Mouse (Mus musculus): ENCODE data around the gene Rmnd5b. TPM values are rescaled to one million over a fixed set of nuclear protein-coding genes. Genes with fewer than 3 reads are reported as not detected.

Rmnd5b gene
- total RNA-seq, 4 experiments from 2014 or later: 52.4 to 58.6 (median 55.4) TPM

DNA sequence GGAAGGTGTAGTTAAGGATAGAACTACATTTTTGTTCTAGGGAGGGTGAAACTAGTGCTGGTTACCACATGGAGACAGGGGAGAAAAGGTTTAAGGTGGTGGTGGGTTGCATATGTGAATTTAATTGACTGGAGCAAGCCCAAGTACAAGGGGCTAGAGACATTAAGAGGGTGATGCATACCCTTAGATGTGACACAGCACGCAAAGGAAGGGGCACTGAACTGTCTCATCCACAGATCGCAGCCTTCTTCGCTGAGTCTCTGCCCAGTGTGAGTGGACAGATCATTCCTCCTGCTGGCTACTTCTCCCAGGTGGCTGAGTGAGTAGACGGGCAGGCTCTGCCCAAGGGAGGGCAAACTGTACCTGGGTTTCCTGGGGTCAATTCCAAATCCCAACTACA, 42.3 kb downstream of the Rmnd5b start:
- no peak for DNase-seq (ENCODE audit: low spot score in 2 of 2)

DNA sequence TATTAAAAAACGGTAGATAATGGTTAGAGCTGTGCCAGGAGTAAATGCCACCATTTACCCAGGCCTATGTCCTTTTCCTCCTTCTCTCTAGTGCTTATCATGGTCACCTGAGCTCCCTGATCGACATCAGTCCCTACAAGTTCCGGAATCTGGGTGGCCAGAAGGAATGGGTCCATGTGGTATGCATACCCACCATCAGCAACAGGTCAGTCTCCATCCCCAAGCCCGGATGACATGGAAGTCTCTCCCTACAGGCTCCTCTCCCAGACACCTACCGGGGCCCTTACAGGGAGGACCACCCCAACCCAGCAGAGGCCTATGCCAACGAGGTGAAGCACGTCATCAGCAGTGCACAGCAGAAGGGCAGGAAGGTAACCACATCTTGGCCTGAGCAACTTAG, 43.8 kb downstream of the Rmnd5b start:
- no peak for DNase-seq (ENCODE audit: low spot score in 2 of 2)

DNA sequence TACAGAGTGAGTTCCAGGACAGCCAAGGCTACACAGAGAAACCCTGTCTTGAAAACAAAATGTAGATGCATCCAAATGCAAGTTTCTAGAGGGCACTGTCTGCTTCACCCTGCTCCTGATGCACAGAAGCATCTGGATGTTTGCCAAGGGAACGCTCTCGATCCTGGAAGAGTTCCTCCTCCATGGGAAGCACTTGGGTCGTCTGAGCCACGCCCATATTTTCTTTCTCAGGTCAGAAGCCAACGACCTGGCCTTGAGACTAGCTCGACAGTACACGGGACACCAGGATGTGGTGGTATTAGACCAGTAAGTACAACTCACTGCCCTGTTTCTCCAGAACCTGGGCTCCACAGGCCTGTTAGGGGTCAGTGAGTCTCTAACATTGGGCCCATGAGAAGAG, 44.5 kb downstream of the Rmnd5b start:
- DNase-seq (ENCODE audit: low spot score in 2 of 2): no peak

DNA sequence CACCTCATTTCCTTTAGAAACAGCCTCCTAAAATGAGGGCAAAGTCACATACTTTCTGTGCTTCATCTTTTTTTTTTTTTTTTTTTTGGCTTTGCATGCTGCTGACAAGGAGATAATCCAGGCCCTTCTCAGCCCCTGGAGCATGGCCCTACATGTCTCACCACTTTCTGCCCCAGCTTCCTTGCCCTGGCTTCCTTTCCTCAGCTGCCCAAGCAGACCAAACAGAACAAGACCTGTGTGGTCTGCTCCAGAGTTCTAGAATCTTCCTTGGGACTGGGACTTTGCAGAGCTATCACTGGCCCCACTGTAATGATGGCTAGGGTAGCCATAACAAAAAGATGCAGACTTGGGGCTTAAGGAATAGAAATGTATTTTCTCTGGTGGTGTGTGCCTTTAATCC, 45.7 kb downstream of the Rmnd5b start:
- DNase-seq (ENCODE audit: low spot score in 2 of 2): no peak

DNA sequence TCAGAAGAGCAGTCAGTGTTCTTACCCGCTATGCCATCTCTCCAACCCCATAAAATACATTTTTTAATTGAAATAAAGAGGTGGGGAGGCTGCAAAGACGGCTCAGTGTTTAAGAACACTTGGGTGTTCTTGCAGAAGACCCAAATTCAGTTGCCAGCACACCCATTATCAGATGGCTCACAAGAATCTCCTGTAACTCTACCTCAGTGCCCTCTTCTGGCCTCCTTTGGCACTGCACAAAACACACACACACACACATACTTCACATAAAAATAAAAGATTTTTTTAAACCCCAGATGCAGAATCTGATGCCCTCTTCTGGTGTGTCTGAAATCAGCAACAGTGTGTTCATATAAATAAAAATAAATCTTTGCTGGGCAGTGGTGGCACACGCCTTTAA, 46.9 kb downstream of the Rmnd5b start:
- no peak for DNase-seq (ENCODE audit: low spot score in 2 of 2)

DNA sequence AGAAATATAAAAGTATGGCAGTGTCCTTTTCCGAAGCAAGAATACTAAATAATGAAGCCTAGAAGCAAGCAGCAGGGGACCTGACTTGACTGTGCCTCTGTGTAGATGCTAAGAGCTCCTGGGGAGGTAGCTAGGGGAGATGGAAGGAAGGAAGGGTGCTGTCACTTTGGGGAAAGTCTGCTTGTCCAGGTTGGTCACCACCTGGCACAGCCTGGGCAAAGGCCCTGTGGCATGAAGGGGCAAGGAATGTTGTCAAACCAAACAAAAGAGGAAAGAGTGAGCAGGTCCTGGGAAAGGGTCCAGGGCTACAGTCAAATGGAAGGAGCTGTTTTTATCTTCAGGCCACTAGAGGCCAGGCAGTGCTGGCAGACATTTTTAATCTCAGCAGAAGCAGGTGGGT, 48.6 kb downstream of the Rmnd5b start:
- DNase-seq (ENCODE audit: low spot score in 2 of 2): no peak

DNA sequence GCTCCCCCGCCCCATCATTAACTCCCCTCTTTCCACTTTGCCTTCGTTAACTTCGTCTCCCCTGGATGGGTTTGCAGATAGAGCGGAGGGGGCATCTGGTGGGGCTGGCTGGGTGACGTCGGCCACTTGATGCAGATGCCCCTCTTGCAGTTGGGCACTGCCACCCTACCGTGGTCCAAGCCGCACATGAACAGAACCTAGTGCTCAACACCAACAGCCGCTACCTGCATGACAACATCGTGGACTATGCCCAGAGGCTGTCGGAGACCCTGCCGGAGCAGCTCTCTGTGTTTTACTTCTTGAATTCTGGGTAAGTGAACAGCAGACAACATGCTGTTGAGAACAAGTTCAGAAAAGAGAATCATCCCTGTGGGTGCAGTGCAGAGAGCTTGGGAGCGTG, 49.3 kb downstream of the Rmnd5b start:
- no peak for DNase-seq (ENCODE audit: low spot score in 2 of 2)

DNA sequence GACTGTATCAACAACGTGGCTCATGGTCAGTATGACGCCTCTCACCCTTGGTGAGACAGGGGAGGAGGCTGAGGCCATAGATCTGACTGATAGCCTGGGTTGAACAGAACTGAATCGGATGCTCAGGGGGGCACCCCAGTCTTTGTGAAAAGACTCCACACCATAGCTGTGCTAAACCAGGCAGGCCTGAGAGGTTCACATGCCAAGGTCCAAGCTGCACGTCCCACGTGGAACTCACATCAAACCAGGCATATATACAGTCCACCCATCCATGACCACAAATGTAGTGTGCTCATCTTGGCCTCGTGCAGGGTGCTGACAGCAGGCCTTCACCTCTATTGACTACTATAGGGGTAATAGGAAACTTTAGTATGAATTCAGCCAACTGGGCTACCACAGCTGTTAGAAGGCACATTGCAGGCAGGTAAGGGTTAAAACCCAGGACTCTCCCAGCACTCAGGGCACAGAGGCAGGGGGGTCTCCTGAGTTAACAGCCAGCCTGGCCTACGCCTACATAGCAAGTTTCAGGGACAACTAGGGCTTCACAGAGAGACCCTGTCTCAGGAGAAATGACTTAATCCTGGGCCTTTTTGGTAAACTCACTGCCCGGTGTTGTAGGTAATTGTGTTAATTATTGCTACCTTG, 50.0 kb downstream of the Rmnd5b start:
- DNase-seq (ENCODE audit: low spot score in 2 of 2): no peak

DNA sequence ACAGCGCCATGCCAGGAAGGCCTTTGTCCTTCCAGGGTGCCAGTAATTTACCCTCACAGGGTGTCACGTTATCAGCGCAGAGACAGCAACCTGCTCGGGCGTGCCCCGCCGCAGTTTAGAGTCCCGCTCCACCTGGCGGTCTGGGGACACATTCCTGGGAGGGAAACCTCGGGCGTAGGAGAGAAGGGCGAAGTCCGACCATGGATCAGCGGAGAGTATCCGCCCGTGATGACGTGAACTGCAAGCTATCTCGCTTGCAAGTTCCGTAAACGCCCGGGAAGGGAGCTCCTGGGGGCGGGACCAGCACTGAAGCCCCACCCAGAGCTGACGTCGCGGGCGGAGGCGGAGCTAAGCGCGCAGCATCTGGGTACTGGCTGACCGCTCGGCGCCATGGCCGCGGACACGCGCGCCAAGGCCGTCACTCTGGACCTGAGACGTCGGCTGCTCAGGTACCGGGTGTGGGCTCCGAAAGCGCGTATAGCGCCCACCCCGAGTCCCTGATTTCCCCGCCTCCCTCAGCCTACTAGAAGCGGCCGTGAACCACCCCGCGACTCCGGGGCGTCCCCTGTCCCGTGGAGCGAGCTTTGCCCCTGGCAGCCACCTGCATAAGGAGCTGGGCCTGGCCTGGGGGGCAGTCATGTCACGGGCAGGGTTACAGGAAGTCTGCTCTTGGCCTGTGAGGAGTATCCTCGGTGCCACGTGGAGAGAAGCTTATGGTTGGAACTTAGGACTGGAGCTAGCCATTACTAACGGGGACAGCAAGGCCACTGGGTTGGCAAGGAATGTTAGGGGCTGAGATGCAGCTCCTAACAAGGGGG, 51.1 kb downstream of the Rmnd5b start, which contains the start of gene Phykpl:
Phykpl (plus strand) TSS at position 327 of the 818 bp plus-strand sequence.
- peak; percentile 91 to 92 for DNase-seq (ENCODE audit: low spot score in 2 of 2)

DNA sequence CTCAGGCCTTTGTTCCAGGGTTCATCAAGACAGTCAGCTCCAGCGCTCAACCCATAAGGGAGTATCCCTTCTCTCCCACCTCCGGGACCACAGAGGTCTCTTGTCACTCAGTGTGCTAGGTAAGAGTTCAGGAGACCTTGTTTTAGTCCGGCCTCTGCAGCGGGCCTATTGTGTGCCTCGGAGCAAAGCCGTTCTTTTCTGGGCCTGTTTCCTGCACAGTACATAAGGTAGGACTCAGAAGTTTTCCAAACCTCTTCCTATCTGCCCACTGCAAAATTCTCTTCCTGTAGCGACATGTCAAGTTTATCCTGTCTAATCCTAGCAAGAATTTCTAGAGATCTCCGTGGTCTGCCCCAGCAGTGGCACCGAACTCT, 51.7 kb downstream of the Rmnd5b start:
- no peak for DNase-seq (ENCODE audit: low spot score in 2 of 2)

DNA sequence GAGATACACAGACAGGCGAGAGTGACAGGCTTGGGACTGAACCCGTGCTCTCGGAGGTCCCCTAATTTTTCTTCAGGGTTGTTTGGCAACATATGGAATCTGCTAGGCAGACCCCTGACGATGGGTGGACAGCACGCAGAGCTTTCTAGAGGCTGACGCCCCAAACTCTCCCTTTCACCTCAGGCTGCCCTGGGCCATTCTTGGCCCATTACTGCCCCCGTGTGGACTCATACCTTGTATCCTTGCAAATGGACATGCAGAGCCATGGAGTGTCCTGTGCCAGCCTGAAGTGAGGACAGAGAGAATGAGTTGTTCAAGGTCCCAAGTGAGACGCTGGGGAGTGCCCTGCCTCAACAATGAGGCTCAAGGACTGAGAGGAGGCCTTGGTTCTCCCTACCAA, 53.0 kb downstream of the Rmnd5b start:
- DNase-seq (ENCODE audit: low spot score in 2 of 2): peak in 1 of 2 experiments; percentile 51

DNA sequence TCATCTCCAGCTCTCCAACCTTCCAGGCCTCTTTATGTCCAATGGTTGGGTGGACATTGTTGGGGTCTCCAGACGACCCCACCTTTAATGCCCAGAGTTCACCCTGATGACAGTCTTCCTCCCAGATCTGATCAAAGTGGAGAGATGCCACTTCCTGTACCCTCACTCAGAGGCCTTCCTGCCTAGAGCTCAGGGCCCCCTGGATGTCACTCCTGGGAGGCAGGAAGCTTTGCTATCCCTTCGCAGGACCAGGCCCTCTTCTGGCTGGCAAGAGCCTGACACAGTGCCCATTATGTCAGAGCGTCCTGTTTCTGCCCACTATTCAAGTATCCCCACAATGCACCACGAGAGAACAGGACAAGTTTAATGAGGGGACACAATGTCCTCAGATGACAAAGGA, 56.7 kb downstream of the Rmnd5b start:
- no peak for DNase-seq (ENCODE audit: low spot score in 2 of 2)

DNA sequence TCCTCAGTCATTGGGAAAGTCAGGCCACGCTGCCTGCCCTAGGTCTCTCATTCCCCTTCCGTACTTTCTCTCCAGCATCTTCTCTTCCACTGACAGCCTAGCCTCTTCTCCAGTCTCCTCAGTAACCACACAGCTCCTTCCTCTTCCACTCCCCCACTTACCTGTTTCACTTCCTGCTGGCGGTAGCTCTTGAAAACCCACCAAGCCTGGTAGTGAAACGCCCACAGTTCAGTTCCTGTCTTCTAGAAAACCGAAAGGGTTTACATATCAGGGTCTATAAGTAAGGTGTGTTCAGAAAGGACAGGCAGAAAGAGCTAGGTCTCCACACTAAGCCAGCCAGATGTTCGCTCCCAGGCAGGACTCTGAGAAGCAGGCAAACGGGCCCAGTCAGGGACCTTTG, 58.1 kb downstream of the Rmnd5b start:
- no peak for DNase-seq (ENCODE audit: low spot score in 2 of 2)

DNA sequence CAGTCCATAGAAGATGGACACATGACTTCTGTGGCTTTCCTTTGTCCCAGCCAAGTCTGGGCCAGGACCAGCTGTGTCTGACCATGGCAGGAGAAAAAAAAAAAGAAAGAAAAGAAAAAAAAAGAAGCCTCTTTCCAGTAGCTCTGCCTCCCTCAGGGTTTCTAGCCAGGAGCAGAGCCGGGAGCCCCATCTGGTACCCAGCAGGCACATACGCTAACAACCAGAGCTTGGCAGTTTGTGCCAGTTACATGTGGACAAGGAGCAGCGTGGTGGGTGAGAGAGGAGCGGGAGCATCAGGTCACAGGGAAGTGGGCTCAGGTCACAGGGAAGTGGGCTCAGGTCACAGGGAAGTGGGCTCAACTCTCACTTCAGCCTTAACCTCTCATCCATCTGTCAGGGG, 59.2 kb downstream of the Rmnd5b start:
- peak in 1 of 2 experiments; percentile 36 for DNase-seq (ENCODE audit: low spot score in 2 of 2)

Other genes with a start within 250 kb of the Rmnd5b start
- gene Phykpl, start 51.1 kb downstream of the Rmnd5b start, total RNA-seq (2022): 10 to 100 TPM in 1 of 4 experiments, 1 to 10 TPM in 3; 7.9 to 10.2 (median 8.9) TPM
- 100 to 1,000 TPM; 123 to 152 (median 135) TPM for gene Hnrnpab, start 29.0 kb downstream of the Rmnd5b start, total RNA-seq (2022)
- 10 to 100 TPM; 31.8 to 48.9 (median 42.3) TPM for gene Nhp2, start 16.2 kb downstream of the Rmnd5b start, total RNA-seq (2022)
- 10 to 100 TPM; 15.0 to 18.9 (median 15.7) TPM for gene N4bp3, start 14.9 kb upstream of the Rmnd5b start, total RNA-seq (2022)
- 1 to 10 TPM; 1.3 to 2.5 (median 2.0) TPM for gene D930048N14Rik, start 15.1 kb upstream of the Rmnd5b start, total RNA-seq (2022)
- 10 to 100 TPM; 32.5 to 42.6 (median 34.8) TPM for gene 0610009B22Rik, start 53.0 kb upstream of the Rmnd5b start, total RNA-seq (2022)
- gene Sec24a, start 127.7 kb upstream of the Rmnd5b start, total RNA-seq (2022): 10 to 100 TPM; 19.4 to 23.8 (median 20.5) TPM
- 10 to 100 TPM; 67.5 to 74.9 (median 70.7) TPM for gene Sar1b, start 127.8 kb upstream of the Rmnd5b start, total RNA-seq (2022)
- gene Jade2, start 221.8 kb upstream of the Rmnd5b start, total RNA-seq (2022): 10 to 100 TPM; 50.6 to 54.2 (median 52.0) TPM